Mouse (Mus musculus): ENCODE data around the gene Gas1.
A peak's percentile ranks its signal among the peaks of the same experiment; 100 is the strongest.

Gas1 gene

DNA sequence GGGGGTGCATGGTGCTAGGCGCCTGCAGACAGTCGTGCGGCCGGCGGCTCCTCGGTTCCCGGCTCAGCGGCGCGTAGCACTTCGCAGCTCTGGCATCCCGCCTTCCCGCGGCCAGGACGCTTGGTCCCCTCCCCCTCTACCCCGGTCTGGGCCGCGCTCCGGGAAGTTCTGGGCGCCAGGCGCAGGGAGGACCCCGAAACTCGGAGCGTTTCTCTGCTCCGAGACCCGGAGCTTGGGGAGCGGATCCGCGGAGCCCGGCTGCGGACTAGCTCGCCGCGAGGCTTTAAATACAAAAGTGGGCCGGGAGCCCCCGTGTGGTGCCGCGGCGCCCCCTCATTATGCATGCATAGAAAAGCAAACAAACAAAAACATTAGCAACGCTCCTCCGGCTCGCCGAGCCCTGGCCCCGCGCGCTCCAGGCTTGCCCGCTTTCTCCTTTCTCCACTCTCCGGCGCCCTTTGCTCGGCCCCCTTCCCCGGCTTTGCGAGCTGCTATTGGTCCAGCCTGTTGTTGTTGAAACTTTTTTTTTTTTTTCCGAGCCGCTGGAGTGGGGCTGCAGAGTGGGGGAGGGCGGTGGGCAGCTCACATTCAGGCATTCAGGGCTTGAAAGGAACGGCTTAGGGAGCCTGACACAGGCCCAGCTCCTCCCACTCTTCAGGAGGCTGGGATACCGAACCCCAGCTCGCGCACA is at the start of gene Gas1:
TSS of gene Gas1 (minus strand) at position 260 of the 691 bp plus-strand sequence.
- peak; percentile 66 for DNase-seq (ENCODE audit: low spot score)

DNA sequence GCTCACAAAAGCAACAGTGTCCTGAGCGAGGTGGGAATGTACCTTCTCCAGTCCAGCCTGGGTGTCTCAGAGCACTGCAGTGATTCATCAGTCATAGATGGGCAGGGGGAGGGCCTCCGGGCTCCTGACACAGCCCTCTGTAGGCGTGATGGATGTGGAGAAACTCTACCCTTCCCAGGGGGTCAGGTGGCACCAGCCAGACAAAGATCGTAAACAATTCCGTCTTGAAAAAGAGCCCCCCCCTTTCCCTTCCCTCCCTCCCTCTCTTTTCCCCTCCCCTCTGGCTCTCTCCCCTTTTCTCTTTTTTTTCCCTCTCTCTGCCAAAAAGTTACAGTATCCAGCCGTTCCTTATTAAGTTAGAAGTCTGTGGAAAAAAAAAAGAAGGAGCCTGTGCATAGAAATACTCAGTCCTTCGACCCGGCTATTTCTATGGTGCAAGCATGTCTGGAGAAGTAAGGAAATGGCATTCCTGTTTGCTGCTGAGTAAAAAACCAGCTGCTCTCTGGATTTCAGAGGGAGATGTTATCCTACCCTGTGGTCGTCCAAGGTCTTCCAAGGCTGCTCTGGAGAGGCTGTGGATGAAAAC is 49.2 kb upstream of the Gas1 start:
- peak; percentile 83 for DNase-seq (ENCODE audit: low spot score)

DNA sequence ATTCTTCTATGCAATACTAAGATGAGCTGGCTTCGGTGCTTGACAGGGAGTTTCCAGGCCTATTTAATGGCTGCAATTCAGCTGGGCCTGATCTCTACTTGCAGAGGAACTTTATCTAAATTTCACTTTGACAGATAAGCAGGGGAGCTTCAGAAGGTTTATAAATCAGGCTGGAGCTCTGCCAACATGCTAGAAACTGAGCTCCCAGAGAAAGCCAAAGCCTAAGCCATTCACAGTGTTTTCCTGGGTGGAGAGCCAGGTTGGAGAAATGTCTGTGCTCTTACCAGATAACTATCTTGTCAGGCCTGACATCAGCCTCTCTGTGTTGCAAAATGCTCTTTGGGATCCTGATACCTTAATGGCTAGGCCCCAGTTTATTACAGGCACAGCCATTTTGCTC is 48.6 kb upstream of the Gas1 start:
- DNase-seq (ENCODE audit: low spot score) = peak; percentile 51

DNA sequence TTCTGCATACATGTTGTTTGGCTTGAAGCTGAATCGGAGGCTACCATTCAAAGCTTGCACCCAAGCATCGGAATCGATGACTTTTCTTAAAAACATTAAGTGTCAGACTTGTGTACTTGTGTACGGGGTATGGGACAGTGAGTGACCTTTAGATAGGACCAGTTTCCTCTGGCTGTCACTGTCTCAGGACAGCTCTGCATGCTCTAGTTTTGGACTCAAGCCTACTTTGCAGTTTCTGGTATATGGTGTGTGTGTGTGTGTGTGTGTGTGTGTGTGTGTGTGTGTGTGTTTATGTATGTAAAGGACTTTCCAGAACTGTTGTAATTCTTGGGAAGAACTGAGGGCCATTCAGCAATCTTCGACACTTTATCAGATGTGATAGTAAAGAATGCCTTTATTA is 48.1 kb upstream of the Gas1 start:
- DNase-seq (ENCODE audit: low spot score) = no peak

DNA sequence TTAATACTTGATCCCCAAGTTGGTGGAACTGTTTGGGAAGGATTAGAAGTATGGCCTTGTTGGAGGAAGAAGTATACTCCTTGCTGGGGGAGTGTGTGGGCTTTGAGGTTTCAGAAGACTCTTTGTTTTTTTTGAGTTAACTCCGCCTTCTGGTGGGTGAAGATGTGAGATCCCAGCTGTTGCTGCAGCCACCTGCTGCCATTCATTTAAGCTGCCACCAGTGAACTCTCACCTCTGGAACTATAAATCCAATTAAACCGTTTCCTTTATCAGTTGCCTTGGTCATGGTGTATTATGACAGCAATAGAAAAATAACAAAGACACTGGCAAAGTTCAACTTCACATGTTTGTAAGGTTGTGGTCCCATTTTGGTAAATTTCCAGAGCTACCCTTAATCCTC is 46.6 kb upstream of the Gas1 start:
- no peak for DNase-seq (ENCODE audit: low spot score)

DNA sequence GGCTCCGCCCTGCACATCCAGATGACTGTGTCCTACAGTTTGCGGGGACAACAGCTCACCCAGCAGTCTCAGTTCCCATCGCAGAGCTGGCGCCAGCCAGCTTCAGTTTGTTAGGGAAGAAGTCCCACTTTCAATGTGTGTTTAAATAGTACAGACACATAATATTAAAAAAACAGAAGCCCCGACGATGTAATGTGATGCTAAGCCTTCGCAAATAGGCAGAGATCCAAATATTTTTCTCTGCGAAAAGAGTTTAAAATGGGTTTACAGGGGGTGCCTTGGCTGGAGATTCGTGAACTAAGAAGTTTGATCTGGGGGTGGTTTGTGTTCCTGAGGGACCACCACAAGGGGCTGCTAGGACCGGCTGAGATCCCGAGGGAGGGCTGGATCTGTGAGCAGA is 45.2 kb upstream of the Gas1 start:
- DNase-seq (ENCODE audit: low spot score) = no peak

DNA sequence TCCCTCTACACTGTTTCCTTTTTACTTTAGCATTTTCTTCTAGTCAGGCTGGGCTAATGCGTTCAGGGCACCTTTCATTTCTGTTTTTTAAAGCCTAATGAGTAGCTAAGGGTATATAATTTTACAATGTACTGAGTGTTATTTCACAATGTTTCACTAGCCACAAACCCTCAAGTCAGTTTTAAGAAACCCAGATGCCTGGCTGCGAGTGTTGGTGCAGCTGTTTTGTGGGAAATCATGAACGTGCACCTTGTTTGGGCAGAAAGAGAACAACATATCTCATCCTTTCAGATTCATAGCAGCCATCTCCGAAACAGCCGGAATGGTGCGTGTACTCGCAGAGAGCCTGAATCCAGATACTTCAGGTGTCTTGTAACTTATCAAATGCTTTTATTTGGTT is 36.7 kb upstream of the Gas1 start:
- DNase-seq (ENCODE audit: low spot score) = no peak

DNA sequence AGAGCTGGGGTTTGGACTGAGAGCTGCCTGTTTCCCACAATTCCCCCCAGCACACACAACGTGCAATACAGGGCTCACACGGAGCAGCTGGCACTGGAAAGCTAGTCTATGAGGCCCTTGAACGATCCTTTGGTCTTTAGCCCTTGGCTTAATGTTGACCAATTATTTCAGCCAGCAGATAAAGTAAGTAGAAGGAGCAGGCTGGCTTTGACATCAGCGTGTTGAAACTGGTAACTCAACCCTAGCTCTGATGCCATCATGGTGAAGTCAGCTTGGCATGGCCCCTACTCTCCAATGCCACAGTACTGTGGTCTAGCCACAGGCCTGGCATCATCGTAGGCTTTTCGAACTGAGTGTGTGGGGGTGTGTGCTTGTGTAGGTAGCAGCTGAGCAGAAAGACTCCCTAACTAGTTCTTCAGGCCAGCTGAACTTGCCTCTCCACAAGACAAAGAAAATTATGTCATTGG is 30.0 kb upstream of the Gas1 start:
- DNase-seq (ENCODE audit: low spot score) = no peak

DNA sequence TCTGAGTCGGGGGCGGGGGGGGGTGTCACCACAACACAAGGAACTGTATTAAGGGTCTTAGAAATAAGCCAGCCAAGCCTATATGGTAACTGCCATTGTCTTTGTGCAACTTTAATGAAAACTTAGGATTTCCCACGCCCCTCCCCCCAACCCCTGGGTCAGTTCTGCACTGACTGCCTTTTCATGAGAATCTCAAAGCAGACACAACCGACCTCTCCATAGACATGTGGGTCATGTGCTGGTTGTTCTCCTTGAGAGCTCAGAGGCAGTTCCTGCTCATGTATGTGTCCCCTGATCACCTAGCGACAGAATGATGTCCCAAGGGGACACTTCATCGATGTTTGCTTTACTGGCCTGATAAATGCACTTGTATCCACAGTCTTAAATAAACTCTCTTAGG is 27.6 kb upstream of the Gas1 start:
- no peak for DNase-seq (ENCODE audit: low spot score)

DNA sequence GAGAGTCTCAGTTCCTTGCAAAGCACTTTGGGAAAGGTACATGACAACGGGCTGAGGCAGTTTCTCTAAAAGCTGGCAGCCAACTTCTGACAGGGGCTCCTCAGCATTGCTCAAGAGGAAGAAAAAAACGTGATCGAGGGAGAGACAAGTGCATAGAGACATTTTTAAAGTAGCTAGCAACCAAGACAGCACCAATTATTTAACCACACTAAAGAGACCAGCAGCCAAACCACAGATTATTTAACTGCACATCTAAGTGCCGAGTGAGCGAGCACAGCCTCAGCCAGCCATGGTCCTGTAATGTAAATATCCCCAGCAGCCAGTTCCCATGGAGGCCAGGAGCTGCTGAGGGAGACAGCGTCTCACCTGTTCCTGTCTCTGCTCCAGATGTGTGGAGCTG is 16.1 kb upstream of the Gas1 start:
- no peak for DNase-seq (ENCODE audit: low spot score)

DNA sequence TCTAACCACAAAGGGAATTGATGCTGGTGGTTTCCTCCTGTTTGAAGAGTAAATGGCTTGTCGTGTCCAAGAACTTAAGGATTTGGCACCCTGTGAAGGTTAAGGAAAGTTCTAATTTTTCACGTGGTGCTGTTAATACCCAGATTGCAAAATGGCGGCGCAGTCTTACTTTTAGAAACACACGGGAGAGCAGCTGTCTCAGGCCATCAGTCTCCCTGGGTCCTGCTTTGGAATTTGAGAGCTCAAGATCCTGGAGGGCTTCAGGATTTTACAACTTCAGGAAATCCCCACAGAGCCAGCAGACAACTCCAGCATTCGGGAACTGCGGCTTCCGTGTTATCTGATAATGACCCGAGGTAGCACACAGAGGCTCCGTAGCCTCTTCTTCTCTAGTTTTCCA is 12.8 kb upstream of the Gas1 start:
- no peak for DNase-seq (ENCODE audit: low spot score)

DNA sequence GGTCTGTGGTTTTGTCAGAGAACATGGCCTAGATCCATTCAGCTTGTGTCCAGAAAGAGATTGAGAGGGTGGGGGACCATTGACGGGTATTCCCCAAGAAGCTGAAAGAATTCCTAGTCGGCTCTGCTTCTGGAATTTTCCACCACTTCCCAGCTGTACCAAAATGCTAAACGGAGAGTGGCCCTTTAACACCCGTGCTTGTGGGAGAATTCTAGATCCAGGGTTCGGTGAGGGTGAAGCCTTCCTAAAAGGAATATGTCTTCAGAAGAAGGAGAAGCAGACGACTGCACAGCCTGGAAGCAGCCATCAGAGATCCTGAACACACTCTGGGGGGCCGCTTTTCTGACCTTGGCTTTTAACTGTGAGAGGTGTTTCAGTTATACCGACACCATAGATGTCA is 11.8 kb upstream of the Gas1 start:
- no peak for DNase-seq (ENCODE audit: low spot score)

DNA sequence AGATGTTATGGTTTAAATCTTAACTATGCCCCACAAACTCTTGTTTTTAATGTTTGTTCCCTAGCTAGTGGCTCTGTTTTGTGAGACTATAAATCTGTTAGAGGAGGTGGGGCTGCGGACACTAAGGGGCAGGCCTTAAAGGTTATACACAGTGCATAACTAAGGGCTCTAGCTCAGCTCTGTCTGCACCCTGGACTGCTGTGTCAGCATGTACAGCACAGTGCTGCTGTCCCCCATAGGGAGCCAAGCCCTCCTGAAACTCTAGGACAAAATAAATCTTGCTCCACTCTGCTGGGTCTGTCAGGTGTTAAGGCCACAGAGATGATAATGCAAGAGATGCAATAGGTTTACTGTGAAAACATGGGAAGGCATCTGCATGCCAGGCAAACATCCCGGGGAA is 10.1 kb upstream of the Gas1 start:
- DNase-seq (ENCODE audit: low spot score) = no peak

DNA sequence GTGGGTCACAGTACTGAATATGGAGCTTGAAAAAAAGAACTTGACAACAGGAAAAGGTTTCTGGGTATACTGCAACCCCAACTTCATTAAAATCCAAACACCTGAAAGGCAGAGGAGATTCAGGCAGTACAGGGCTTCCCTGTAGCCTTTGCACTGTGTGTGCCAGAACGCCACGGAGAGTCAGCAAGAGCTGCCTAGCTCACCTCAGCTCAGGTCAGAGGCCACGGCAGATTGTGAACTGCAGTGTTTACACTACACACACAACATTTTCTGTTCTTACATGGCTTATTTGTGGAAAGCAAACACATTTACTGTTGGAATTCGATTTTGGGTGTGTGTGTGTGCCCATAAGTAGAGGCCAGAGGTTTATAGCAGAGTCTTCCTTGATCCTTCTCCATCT is 5.2 kb upstream of the Gas1 start:
- DNase-seq (ENCODE audit: low spot score) = no peak

DNA sequence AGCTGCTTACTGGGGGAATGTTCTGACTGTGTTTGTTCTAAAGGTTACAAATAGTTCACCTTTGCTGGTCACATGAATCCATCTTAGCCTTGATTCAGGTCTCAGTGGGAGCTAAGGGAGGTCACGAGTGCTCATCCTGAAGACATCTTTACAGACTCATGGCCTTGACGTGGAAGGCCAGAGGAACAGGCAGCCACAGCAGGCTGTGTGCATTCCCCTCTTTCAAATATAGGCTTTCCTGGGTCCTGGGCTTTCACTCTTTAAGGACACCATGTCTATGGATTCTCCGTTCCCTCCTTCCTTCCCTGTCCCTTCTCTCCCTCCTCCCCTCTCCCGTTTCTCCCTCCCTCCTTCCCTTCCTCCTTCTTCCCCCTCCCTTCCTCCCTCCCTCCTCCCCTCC is 2.5 kb upstream of the Gas1 start:
- DNase-seq (ENCODE audit: low spot score) = no peak

DNA sequence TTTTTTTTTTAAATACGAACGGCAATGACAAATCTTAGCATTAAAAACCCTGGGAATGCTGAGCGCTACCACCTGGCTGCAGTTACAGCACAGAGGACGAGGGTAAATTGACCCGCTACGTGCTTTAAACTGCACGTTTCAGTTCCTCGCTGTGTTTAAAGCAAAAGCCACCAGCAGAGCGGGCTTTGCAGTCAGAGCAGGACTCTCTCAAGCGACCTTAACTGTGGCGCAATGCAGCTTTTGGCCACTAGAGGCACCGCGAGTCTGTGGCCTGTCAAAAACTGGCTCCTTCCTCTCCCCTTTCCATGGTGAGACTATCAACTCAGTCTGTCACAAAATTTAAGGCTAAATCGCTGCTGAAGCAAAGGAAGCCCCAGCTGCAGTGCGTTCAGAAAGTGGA is 1.3 kb upstream of the Gas1 start:
- DNase-seq (ENCODE audit: low spot score) = peak; percentile 78

DNA sequence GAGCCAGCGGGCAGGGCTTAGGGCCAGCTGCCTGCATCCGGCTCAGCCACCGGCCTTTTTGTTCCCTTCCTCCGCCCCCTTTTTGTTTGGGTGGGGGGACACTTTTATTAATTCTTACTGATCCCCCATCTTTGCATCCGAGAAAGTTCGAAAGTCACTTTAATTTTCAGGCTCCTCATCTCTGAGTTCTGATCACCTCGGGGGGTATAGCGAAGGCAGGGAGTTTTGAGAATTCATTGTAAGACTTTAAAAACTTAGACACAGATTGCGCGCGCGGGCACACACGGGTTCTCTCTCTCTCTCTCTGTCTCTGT is 589 bp upstream of the Gas1 start:
- DNase-seq (ENCODE audit: low spot score) = no peak

DNA sequence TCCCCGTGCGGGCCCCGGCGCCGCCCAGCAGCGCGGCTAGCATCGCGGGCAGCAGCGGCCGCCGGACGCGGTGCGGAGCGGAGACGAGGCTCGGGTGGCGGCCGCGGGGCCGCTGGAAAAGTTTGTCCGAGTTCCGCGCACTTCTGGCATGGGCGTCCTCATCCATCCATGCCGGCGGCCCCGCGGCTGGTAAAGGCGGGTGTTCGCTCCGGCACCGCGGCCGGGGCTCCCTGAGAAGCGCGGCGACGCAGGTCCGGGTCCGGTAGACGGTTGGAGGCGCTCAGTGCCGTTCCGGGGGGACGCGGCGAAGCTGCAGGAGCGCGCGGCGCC is 424 bp downstream of the Gas1 start:
- DNase-seq (ENCODE audit: low spot score) = peak; percentile 9

DNA sequence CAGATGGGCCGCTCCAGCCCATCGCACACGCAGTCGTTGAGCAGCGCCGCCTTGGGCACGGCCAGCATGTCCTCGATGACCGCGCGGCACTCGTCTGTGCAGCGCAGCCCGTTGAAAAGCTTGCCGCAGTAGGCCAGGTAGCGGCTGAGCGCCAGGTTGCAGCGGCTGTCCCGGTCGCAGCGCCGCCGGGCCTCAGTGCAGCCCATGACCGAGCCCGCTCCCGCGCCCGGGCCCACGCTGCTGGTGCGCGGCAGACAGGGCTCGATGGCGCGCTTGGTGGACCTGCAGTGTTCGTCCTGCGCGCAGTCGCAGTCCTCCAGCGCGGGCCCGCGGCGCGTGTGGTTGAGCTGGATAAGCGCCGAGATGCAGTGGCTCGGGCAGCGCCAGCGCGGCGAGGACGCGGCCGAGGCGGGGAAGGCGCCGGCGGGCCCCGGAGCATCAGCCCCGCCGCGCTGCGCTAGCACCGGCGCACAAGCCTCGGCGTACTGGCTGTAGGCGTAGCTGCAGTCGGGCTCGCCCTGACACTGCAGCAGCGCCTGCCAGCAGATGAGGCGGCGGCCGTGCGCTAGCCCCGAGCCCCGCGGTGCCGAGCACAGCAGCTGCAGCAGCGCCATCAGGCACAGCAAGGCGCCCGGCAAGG is 909 bp downstream of the Gas1 start:
- peak; percentile 56 for DNase-seq (ENCODE audit: low spot score)

DNA sequence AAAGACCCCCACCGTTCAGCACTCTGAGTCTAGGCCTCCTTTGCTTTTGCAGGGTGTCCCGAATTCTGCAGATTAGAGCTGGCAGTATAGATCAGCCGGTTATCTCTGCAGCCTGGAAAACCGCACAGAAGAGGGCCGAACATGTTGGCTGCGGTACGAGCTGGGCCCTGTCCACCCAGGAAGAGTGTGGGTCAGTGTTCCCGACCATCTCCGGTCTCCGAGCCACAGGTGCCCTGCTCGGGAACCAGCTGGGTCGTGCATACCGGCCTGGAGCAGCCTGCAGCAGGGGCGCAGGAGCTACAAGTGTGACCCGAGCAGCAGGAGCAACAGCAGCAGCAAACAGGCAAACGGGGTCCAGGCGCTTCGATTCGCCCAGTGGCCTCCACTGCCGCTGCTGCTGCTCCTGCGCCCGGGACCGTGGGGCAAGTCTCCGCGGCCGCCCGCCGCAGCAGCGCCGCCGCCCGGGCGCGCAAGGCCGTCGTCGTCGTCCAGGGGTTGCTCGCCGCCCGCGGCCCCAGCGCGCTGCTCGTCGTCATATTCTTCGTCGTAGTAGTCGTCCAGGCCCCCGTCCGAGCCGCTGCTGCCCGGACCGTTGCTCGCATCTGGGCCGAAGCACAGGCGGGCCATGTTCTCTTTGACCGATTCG is 1.6 kb downstream of the Gas1 start:
- DNase-seq (ENCODE audit: low spot score) = peak; percentile 52

DNA sequence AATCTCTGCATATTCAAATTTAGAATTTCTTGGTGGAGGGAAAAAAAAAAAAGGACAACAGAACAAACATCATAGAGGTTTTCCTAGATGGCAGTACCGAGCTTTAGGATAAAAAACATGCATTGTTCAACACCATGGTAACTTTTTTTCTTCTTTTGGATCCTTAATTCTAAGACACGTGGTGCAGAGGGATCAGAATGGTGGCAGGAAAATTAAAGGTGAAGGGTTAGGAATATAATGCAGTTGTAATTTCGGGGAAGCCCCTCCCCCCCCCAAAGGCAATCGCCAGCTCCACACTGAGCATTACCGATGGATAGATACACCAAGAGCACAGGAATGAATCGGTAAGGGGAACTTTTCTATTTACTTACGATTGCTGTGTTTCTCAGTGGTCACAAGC is 2.2 kb downstream of the Gas1 start:
- peak; percentile 12 for DNase-seq (ENCODE audit: low spot score)

DNA sequence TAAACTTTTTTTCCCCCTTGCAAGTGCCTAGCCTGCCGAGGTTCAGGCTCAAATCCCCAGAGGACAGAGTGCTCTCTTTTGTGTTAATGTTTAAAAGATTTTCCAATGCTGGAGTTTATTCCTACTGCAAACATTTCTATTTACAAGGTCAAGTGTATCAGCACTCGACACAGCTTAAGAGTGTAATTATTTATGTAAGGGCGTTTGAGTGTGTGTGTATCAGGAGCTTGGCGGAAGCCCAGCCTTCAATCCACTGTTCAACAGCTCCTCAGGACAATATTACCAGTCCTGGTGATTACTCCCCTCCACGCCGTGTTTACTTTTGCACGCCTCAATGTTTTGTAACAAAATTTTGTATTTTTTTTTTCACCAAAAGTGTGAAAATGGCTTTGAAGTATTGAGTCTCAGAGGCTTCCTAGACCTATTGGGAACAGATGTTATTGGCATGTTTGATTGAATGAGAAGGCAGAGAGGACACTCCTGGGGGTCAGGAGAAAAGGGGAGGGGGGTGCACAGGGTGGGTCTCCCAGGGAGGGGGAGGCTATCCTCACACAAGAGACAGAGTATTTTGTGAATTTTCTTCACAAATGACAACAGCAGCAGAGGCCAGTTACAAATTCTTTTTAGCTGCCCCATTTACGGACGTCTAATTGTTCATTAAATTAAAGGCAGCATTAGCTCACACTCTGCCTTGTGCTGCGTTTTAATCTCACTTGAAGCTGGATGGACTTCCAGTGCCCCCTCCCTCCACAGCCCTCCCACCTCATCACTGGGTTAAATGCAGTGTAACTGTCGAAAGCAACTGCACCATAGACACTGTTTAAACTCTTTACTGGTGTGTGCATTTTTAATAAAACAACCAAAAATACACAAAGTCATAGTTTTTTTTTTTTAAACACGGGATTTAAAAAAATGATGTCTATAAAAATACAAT is 3.3 kb downstream of the Gas1 start:
- no peak for DNase-seq (ENCODE audit: low spot score)

Data from MN1 (cell line).